Mouse (Mus musculus) embryonic fibroblast, embryonic 13.5 days (primary cell): Measurements from ENCODE around the gene Banf1. TPM values are rescaled to one million over a fixed set of nuclear protein-coding genes. Genes with fewer than 3 reads are reported as not detected.
A peak's percentile ranks its signal among the peaks of the same experiment; 100 is the strongest.

Experiments used
- H3K27ac ChIP-seq: 2 replicates; pipeline ENCODE4 v1.5.1; 2012; ENCODE audit warnings: low read length, control low read depth, inconsistent platforms; ENCODE audit not compliant: insufficient read depth
- H3K4me1 ChIP-seq: 2 replicates; pipeline ENCODE4 v1.6.1; 2011; ENCODE audit warnings: low read length; ENCODE audit not compliant: control insufficient read depth, insufficient read depth
- H3K4me3 ChIP-seq: 2 replicates; pipeline ENCODE4 v1.5.1; 2011; ENCODE audit warnings: mild to moderate bottlenecking, control low read depth, low read length; ENCODE audit not compliant: insufficient read depth
- CTCF ChIP-seq: IDR thresholded peaks from 2 replicates; pipeline ENCODE4 v1.5.1; 2011; ENCODE audit warnings: mild to moderate bottlenecking, control low read depth, low read length, moderate library complexity, borderline replicate concordance; ENCODE audit not compliant: insufficient read depth
- POLR2A ChIP-seq: IDR thresholded peaks from 2 replicates; pipeline ENCODE4 v1.6.1; 2011; ENCODE audit warnings: low read depth, mild to moderate bottlenecking, control low read depth, low read length, moderate library complexity
- polyA plus RNA-seq: library from polyadenylated mRNA; stranded (reverse); fragments of >200 nt; gene quantifications from 2 replicates; pipeline ENCODE4 v1.2.4, GENCODE M21; 2011; ENCODE audit warnings: low read depth; ENCODE audit not compliant: missing spikeins, insufficient read length

The Banf1 gene
- polyA plus RNA-seq, 1 experiment = 154 TPM

DNA sequence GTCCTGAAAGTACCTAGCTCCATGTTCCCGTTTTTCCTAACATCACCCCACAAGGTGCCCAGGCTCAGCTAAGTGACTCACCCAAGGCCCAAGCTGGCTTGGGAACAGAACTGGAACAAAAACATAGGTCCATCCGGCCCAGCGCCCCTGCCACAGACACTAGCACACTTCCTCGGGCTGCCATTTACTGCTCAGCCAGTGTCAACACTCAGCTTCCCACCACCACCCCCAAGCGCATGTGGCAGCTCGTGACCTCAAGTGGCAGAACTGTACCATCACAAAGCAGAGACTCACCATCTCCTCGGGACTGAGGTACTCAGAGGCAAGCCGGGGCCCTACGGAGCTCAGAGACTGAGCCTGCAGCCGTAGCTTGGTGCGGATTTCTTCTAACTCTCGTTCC, 16.4 kb upstream of the Banf1 start:
- TF ChIP-seq POLR2A = no peak
- TF ChIP-seq CTCF = no peak
- no peaks in the 10 kb centered on the region for H3K4me1 ChIP-seq
- H3K27ac ChIP-seq = no peak overlapping the region
- no peak overlapping the region for H3K4me3 ChIP-seq

DNA sequence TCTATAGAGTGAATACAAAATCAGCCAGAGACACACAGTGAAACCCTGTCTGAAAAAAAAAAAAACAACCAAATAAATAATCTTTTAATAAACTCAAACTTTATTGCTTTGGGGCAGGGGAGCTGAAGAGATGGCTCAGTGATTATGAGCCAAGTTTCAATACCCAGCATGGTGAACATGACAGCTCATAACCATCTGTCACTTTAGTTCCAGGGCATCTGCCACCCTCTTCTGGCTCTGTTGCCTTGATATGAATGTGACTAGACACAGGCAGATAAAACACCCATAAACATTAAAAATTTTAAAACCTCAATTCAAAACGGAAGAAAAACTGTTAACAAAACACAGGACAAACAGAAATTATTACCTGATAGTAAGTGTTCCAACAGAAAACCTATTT, 10.5 kb upstream of the Banf1 start:
- Histone ChIP-seq H3K4me3 (no peak overlapping the region), H3K27ac (no peak overlapping the region), H3K4me1 (no peaks in the 10 kb centered on the region)
- TF ChIP-seq CTCF = no peak
- no peak for TF ChIP-seq POLR2A

DNA sequence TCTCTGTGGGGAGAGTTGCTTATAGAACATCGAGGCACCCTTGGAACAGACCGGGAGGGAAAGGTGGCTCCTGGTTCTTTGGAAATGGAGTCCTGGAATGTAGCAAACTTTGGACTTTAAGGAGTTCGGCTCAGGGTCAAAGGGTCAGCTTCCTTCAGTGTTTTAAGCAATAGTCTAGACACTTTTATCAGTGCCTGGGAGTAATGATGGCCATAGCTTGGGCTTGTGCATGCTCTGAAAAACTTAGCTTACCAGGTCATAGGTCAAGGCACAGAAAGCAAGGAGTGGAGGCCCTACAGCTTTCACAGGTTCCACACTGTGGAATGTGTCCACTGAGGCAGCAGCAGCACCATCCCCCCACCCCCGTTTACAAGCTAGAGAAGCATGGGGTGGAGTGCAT, 7.8 kb upstream of the Banf1 start:
- Histone ChIP-seq H3K4me3 (no peak overlapping the region), H3K4me1 (no peaks in the 10 kb centered on the region), H3K27ac (no peak overlapping the region)
- TF ChIP-seq POLR2A = no peak
- no peak for TF ChIP-seq CTCF

GRCm38 (mm10) chr19:5374177-5374576, 7.2 kb upstream of the Banf1 start:
- Histone ChIP-seq H3K27ac (no peak overlapping the region), H3K4me3 (no peak overlapping the region), H3K4me1 (no peaks in the 10 kb centered on the region)
- no peak for TF ChIP-seq POLR2A
- TF ChIP-seq CTCF = no peak

- Histone ChIP-seq H3K27ac (no peak overlapping the region), H3K4me3 (no peak overlapping the region), H3K4me1 (peaks cover 6% of the 10 kb centered on the region; the same call in 1 of the 2 replicates)
- TF ChIP-seq POLR2A = no peak
- no peak for TF ChIP-seq CTCF
Measured at GRCm38 (mm10) chr19:5372724-5373123, 5.8 kb upstream of the Banf1 start.

DNA sequence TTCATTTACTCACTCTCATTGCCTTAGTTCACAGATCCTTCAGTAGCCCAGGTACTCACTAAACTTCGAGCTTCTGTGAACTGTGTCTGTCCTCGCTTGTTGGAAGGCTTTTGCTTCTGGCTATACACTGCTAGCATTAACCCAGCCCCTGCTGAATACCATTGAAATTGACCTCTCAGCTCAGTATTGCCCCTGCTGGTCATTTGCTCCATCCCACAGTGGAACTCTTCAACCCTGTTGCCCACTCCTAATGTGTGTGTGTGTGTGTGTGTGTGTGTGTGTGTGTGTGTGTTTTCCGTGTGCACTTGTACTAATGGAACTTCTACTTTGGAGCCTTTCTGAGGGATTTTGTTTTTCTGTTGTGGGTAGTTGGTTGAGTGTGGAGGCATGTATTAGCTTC, 4.0 kb upstream of the Banf1 start:
- H3K4me1 ChIP-seq = peaks cover 6% of the 10 kb centered on the region; the same call in 1 of the 2 replicates
- H3K4me3 ChIP-seq = no peak overlapping the region
- H3K27ac ChIP-seq = no peak overlapping the region
- no peak for TF ChIP-seq POLR2A
- TF ChIP-seq CTCF = no peak

- TF ChIP-seq POLR2A (no peak), CTCF (no peak)
- H3K4me1 ChIP-seq = peaks cover 6% of the 10 kb centered on the region; the same call in 1 of the 2 replicates
- peak overlapping the region; percentile 88 for H3K4me3 ChIP-seq
- H3K27ac ChIP-seq = no peak overlapping the region
Measured at GRCm38 (mm10) chr19:5367455-5367854, 487 bp upstream of the Banf1 start.

DNA sequence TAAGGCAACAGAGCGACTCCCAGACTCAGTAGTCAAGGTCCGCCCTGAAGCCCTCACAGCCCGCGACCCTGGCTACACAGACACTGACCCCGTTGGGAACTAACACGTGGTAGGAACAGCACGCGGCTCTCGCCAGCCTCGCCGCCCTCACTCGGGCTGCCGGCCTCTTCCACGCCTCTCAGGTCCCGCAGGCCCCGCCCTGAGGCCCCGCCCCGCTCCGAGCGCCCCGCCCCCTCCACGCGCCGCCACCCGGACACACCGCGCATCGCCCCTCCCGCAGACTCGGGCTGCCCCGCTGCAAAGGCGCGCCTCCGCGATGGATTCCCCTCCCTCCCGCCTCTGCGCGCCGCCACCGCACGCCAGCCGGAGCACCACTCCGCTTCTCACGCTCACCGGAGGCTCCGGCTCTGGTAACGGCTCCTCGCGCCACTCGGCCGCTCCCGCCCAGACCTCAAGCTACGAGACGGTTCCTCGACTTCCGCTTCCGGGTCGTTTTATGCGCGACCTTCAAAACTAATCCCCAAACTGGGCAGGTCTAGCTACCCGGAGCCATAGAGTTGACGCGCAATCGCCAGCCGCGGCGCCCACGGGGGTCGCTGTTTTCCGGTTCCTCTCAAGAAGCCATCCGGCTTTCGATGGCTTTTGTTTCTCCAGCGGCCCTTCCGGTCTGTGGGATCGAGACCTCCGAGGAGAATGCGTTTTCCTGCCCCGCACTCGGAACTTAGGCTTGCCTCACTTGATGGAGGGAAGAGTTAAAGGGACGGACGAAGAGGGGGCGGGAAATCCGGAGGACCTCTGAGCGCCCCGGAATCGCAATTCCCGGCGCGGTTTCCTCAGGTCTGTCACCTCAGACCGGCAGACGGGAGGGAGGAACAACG, 554 bp downstream of the Banf1 start, which contains the start of gene Eif1ad:
TSS of gene Eif1ad (plus strand) at position 567 of the 878 bp plus-strand sequence.
- Histone ChIP-seq H3K4me3 (peak within 1 kb of the TSS; percentile 88), H3K4me1 (peaks cover 6% of the 10 kb centered on the region; the same call in 1 of the 2 replicates), H3K27ac (peak within 1 kb of the TSS; percentile 89)
- peak; percentile 56 for TF ChIP-seq POLR2A
- no peak for TF ChIP-seq CTCF

GRCm38 (mm10) chr19:5365751-5366150, 1.2 kb downstream of the Banf1 start:
- peaks cover 6% of the 10 kb centered on the region; the same call in 1 of the 2 replicates for H3K4me1 ChIP-seq
- TF ChIP-seq CTCF (no peak), POLR2A (no peak)
- peak overlapping the region; percentile 72 for H3K4me3 ChIP-seq
- H3K27ac ChIP-seq = no peak overlapping the region

DNA sequence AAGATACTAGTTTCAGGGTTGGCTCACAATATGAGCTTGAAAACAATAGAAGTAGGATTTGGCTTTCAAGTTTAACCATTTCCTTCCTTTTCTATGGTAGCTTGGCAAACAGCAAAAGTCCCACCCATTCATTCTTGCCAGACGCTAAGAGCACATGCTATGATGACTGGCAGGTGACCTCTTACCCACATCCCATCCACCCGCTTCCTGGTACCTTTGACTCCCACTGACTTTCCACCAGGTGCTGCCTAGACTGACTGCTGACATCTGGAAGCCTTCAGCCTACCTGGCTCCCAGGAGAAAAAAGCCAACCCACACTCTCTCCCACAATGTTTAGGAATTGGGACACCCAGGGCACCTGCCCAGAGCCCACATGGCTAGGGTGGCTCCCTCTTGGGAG, 2.8 kb downstream of the Banf1 start:
- Histone ChIP-seq H3K4me1 (peaks cover 6% of the 10 kb centered on the region; the same call in 1 of the 2 replicates), H3K27ac (no peak overlapping the region), H3K4me3 (no peak overlapping the region)
- TF ChIP-seq CTCF (no peak), POLR2A (no peak)
